Mouse (Mus musculus): Measurements from ENCODE around the gene Pnpla3. TPM values are rescaled to one million over a fixed set of nuclear protein-coding genes. Genes with fewer than 3 reads are reported as not detected.

Gene Pnpla3
- total and polyA plus RNA-seq, 3 experiments = 1.1 to 30.1 (median 3.8) TPM

- H3K27ac ChIP-seq = no peak overlapping the region
- no peak for DNase-seq
- H3K9ac ChIP-seq (ENCODE audit: low read depth, low read length) = no peak overlapping the region
- peaks cover 27% of the 10 kb centered on the region for H3K4me1 ChIP-seq (ENCODE audit: control insufficient read depth, insufficient read depth, low read length)
- no peaks in the 10 kb centered on the region for H3K79me2 ChIP-seq (replicated peaks; ENCODE audit: control insufficient read depth, insufficient read depth, low read length)
- TF ChIP-seq POLR2A (IDR thresholded peaks at IDR 0.05; ENCODE audit: insufficient read depth, low read depth, low read length) (no peak), EP300 (IDR thresholded peaks at IDR 0.05; ENCODE audit: insufficient read depth, low read depth, low read length) (no peak), CTCF (IDR thresholded peaks at IDR 0.05) (no peak)
- H3K27me3 ChIP-seq (ENCODE audit: control insufficient read depth, insufficient read depth, low read length) = no peaks in the 10 kb centered on the region
- intact Hi-C loops (cut with DNase I) = no loop called here
- no peaks in the 10 kb centered on the region for H3K36me3 ChIP-seq (ENCODE audit: control insufficient read depth, insufficient read depth, low read length)
- no peak overlapping the region for H3K4me3 ChIP-seq
- 70% methylated on average over 2 of the region's 2 CpGs for WGBS
These were observed 47.6 kb downstream of the Pnpla3 start for GRCm38 (mm10) chr15:84215273-84215672.

GRCm38 (mm10) chr15:84216026-84216425 is 48.4 kb downstream of the Pnpla3 start:
- DNase-seq = no peak
- Histone ChIP-seq H3K79me2 (replicated peaks; ENCODE audit: control insufficient read depth, insufficient read depth, low read length) (no peaks in the 10 kb centered on the region), H3K36me3 (ENCODE audit: control insufficient read depth, insufficient read depth, low read length) (no peaks in the 10 kb centered on the region), H3K4me1 (ENCODE audit: control insufficient read depth, insufficient read depth, low read length) (peaks cover 27% of the 10 kb centered on the region), H3K9ac (ENCODE audit: low read depth, low read length) (no peak overlapping the region), H3K27me3 (ENCODE audit: control insufficient read depth, insufficient read depth, low read length) (no peaks in the 10 kb centered on the region), H3K4me3 (no peak overlapping the region), H3K27ac (no peak overlapping the region)
- no peak for TF ChIP-seq CTCF (IDR thresholded peaks at IDR 0.05)
- no peak for TF ChIP-seq EP300 (IDR thresholded peaks at IDR 0.05; ENCODE audit: insufficient read depth, low read depth, low read length)
- TF ChIP-seq POLR2A (IDR thresholded peaks at IDR 0.05; ENCODE audit: insufficient read depth, low read depth, low read length) = no peak
- intact Hi-C loops (cut with DNase I) = no loop called here

GRCm38 (mm10) chr15:84216461-84217084 is 48.9 kb downstream of the Pnpla3 start:
- H3K27ac ChIP-seq = no peak overlapping the region
- no peak for TF ChIP-seq CTCF (IDR thresholded peaks at IDR 0.05)
- no peak for TF ChIP-seq POLR2A (IDR thresholded peaks at IDR 0.05; ENCODE audit: insufficient read depth, low read depth, low read length)
- no peak for TF ChIP-seq EP300 (IDR thresholded peaks at IDR 0.05; ENCODE audit: insufficient read depth, low read depth, low read length)
- H3K4me3 ChIP-seq = no peak overlapping the region
- H3K9ac ChIP-seq (ENCODE audit: low read depth, low read length) = no peak overlapping the region
- H3K4me1 ChIP-seq (ENCODE audit: control insufficient read depth, insufficient read depth, low read length) = peaks cover 27% of the 10 kb centered on the region
- H3K36me3 ChIP-seq (ENCODE audit: control insufficient read depth, insufficient read depth, low read length) = no peaks in the 10 kb centered on the region
- WGBS = 65% methylated on average over 7 of the region's 7 CpGs
- no peaks in the 10 kb centered on the region for H3K79me2 ChIP-seq (replicated peaks; ENCODE audit: control insufficient read depth, insufficient read depth, low read length)
- DNase-seq = no peak
- intact Hi-C loops (cut with DNase I) = no loop called here
- H3K27me3 ChIP-seq (ENCODE audit: control insufficient read depth, insufficient read depth, low read length) = no peaks in the 10 kb centered on the region

DNA sequence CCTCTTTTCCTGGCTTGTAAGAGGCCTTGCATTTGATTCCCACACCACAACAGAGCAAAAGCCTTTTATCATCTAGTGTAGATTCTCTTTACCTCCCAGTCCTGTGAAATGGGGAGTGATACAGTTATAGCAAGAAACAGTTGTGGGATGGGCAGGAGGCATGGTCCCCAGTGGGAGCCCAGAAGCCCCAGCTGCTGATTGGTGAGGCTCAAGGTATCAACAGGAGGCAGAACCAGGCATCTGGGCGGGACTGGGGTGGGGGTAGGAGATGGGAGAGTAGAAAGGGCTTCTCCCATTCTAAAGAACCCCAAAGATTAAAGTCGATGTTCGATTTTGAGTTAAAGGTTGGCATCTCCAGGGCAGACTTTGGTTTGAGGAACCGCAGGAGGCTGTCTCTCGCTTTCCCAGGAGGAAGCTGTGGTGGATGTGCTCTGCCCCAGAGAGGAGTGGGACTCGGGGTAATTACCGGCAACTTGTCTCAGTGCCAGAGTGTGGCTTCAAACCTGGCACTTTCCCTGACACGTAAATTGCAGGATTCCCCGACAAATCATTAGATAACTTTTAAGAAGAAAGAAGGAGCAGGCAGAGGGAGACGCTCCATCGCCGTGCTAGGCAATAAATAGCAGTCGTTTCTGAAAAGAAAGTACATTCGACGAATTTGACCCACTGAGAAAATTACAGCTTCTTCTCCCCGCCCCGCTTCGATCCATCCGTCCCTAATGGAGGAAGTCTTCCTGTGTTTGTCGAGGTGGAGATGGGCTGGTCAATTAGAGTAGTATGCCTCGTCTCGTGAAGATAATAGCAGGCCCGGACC is 50.5 kb downstream of the Pnpla3 start:
- 35% methylated on average over 23 of the region's 23 CpGs for WGBS
- Histone ChIP-seq H3K4me3 (no peak overlapping the region), H3K27ac (peak overlapping the region; percentile 57), H3K27me3 (ENCODE audit: control insufficient read depth, insufficient read depth, low read length) (no peaks in the 10 kb centered on the region), H3K79me2 (replicated peaks; ENCODE audit: control insufficient read depth, insufficient read depth, low read length) (no peaks in the 10 kb centered on the region), H3K9ac (ENCODE audit: low read depth, low read length) (no peak overlapping the region), H3K4me1 (ENCODE audit: control insufficient read depth, insufficient read depth, low read length) (peaks cover 16% of the 10 kb centered on the region), H3K36me3 (ENCODE audit: control insufficient read depth, insufficient read depth, low read length) (no peaks in the 10 kb centered on the region)
- TF ChIP-seq POLR2A (IDR thresholded peaks at IDR 0.05; ENCODE audit: insufficient read depth, low read depth, low read length) = no peak
- no peak for TF ChIP-seq EP300 (IDR thresholded peaks at IDR 0.05; ENCODE audit: insufficient read depth, low read depth, low read length)
- no peak for TF ChIP-seq CTCF (IDR thresholded peaks at IDR 0.05)
- intact Hi-C loops (cut with DNase I) = no loop called here
- DNase-seq = no peak

DNA sequence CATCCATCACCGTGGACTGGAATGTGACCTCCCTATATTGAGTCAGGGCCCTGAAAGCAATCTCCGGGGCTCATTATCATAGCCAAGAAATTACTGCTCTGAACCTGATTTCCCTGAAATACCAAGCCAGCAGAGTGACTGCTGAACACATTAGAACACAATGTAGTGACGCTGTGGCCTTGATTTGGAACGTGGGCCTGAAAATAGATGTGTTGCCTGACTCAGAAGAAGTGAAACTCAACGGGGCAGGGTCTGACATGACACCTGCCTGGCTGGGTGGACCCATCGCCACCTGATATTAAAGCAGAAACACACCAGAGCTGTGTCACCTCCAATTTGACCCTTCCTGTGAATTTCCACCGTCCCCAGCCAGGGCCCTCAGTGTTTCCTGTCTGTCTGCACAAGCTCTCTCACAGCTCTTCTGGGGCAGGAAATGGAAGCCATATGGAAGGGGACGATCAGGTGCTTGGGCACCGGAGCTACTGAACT is 51.2 kb downstream of the Pnpla3 start:
- intact Hi-C loops (cut with DNase I) = no loop called here
- H3K36me3 ChIP-seq (ENCODE audit: control insufficient read depth, insufficient read depth, low read length) = no peaks in the 10 kb centered on the region
- H3K4me1 ChIP-seq (ENCODE audit: control insufficient read depth, insufficient read depth, low read length) = peaks cover 12% of the 10 kb centered on the region
- peak in 1 of 2 experiments; percentile 48 for DNase-seq
- H3K9ac ChIP-seq (ENCODE audit: low read depth, low read length) = no peak overlapping the region
- TF ChIP-seq CTCF (IDR thresholded peaks at IDR 0.05) = no peak
- TF ChIP-seq EP300 (IDR thresholded peaks at IDR 0.05; ENCODE audit: insufficient read depth, low read depth, low read length) = no peak
- TF ChIP-seq POLR2A (IDR thresholded peaks at IDR 0.05; ENCODE audit: insufficient read depth, low read depth, low read length) = no peak
- no peak overlapping the region for H3K4me3 ChIP-seq
- H3K27ac ChIP-seq = peak overlapping the region; percentile 57
- no peaks in the 10 kb centered on the region for H3K27me3 ChIP-seq (ENCODE audit: control insufficient read depth, insufficient read depth, low read length)
- 12% methylated on average over 9 of the region's 9 CpGs for WGBS
- H3K79me2 ChIP-seq (replicated peaks; ENCODE audit: control insufficient read depth, insufficient read depth, low read length) = no peaks in the 10 kb centered on the region

DNA sequence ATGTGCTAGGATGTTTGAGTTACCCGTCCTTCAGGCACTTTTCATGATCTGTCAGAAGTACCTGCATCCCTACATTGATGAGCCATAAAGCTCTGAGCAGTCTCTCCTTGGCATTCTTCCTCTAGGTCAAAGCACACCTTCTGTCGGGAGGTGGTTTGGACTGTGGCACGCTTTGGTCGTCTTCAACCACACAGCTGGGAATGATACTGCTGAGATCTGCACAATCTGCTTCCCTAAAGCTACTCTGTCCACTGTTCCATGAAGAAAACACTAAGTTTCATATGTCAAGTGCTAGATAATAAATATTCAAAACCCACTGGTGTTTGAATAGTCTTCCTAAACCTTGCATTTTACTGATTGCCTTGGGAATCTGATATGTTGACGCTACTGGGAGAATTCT is 53.9 kb downstream of the Pnpla3 start:
- no peak for TF ChIP-seq EP300 (IDR thresholded peaks at IDR 0.05; ENCODE audit: insufficient read depth, low read depth, low read length)
- no peak for TF ChIP-seq CTCF (IDR thresholded peaks at IDR 0.05)
- TF ChIP-seq POLR2A (IDR thresholded peaks at IDR 0.05; ENCODE audit: insufficient read depth, low read depth, low read length) = no peak
- Histone ChIP-seq H3K79me2 (replicated peaks; ENCODE audit: control insufficient read depth, insufficient read depth, low read length) (no peaks in the 10 kb centered on the region), H3K36me3 (ENCODE audit: control insufficient read depth, insufficient read depth, low read length) (no peaks in the 10 kb centered on the region), H3K27ac (no peak overlapping the region), H3K9ac (ENCODE audit: low read depth, low read length) (no peak overlapping the region), H3K27me3 (ENCODE audit: control insufficient read depth, insufficient read depth, low read length) (no peaks in the 10 kb centered on the region), H3K4me1 (ENCODE audit: control insufficient read depth, insufficient read depth, low read length) (peaks cover 10% of the 10 kb centered on the region), H3K4me3 (no peak overlapping the region)
- no peak for DNase-seq
- 68% methylated on average over 5 of the region's 5 CpGs for WGBS
- intact Hi-C loops (cut with DNase I) = no loop called here
